ENCODE assay signal across 9 mouse cellular contexts in genomic region chr2:32419359-32419758, GRCm38 (mm10). TPM values are rescaled to one million over a fixed set of nuclear protein-coding genes. Genes with fewer than 3 reads are reported as not detected.
DNase-seq lines count a peak whose midpoint lies in the region; ATAC-seq and TF ChIP-seq lines count a peak whose summit lies in the region.
"Had no signal": no experiment of that assay in that cellular context is flagged by ENCODE, and none has a peak within 500 bp of the region (broad histone marks: within the 10 kb centered on the region; RNA-seq: fewer than 3 reads in every experiment).

No protein-coding gene starts in this region.

- DNase-seq in cerebellum, adult 11 months = peak; percentile 63
- peak; percentile 71 to 80 for DNase-seq in cerebellum, adult 18-20 months
- peak; percentile 71 for DNase-seq in heart, postnatal 4 days
- peak; percentile 62 for DNase-seq in lung, adult 2 months
- no peak for DNase-seq in layer of hippocampus, adult 8-10 months (ENCODE audit: low spot score in 2 of 2)
- DNase-seq in B cell, adult 2 months = no peak

- no peak for TF ChIP-seq POLR2A in lung, adult 2 months (IDR thresholded peaks at IDR 0.05; ENCODE audit: borderline replicate concordance, extremely low read depth, low read depth, low read length)

- H3K4me3 ChIP-seq in lung, adult 2 months (replicated peaks; ENCODE audit: extremely low read depth, low read depth, low read length) = no peak overlapping the region
- H3K4me3 ChIP-seq: limb, embryonic 15.5 days had no signal

- no peak; the same call in 1 of the 2 replicates for ATAC-seq in cerebellum, adult (ENCODE audit: insufficient number of reproducible peaks, low FRiP score, low TSS enrichment)
- ATAC-seq in CD4-positive, CD25-positive, alpha-beta regulatory T cell, adult 4 months = no peak

- 59% methylated on average over 3 of the region's 3 CpGs for WGBS in lung, adult 2 months

- no peak for TF ChIP-seq CTCF in lung, adult 2 months (IDR thresholded peaks at IDR 0.05; ENCODE audit: insufficient read depth, low read length)

- H3K4me1 ChIP-seq in lung, adult 2 months (ENCODE audit: control insufficient read depth, insufficient read depth, low read length) = peaks cover 22% of the 10 kb centered on the region

RNA-seq across cellular contexts. Expression of gene Ptges2, which starts 23.7 kb away (rescaled TPM):
- 10 to 100 TPM; 59.7 to 60.2 TPM for total RNA-seq in heart, postnatal 4 days (2021)
- polyA plus RNA-seq in lung, adult 2 months (2012; rRNA removed) = 14.7 and 23.8 TPM in 2 replicates
- 10 to 100 TPM; 36.5 to 40.0 (median 38.2) TPM for total RNA-seq in layer of hippocampus, adult 8-10 months (2022)
- under 1 TPM; 0.34 to 0.50 TPM for polyA plus RNA-seq in CD4-positive, CD25-positive, alpha-beta regulatory T cell, adult 4 months (2017; shearing (Covaris generic))

RNA-seq across cellular contexts. Expression of gene Naif1, which starts 30.9 kb away (rescaled TPM):
- 1 to 10 TPM; 3.5 to 3.6 TPM for total RNA-seq in heart, postnatal 4 days (2021)
- polyA plus RNA-seq in lung, adult 2 months (2012; rRNA removed) = 5.1 and 5.5 TPM in 2 replicates
- 1 to 10 TPM; 3.2 to 4.7 (median 4.2) TPM for total RNA-seq in layer of hippocampus, adult 8-10 months (2022)
- polyA plus RNA-seq in CD4-positive, CD25-positive, alpha-beta regulatory T cell, adult 4 months (2017; shearing (Covaris generic)) = 1 to 10 TPM; 5.5 to 7.1 TPM

RNA-seq across cellular contexts. Expression of gene Lcn2, which starts 31.3 kb away (rescaled TPM):
- total RNA-seq in heart, postnatal 4 days (2021) = 1 to 10 TPM; 3.1 to 3.4 TPM
- 193 and 242 TPM in 2 replicates for polyA plus RNA-seq in lung, adult 2 months (2012; rRNA removed)
- total RNA-seq in layer of hippocampus, adult 8-10 months (2022) = 1 to 10 TPM in 2 of 4 experiments, under 1 TPM in 1, not detected in 1; 0.35 to 2.8 (median 2.0) TPM
- not detected for polyA plus RNA-seq in CD4-positive, CD25-positive, alpha-beta regulatory T cell, adult 4 months (2017; shearing (Covaris generic))

RNA-seq across cellular contexts. Expression of gene Slc25a25, which starts 31.9 kb away (rescaled TPM):
- 10 to 100 TPM; 16.4 to 22.2 TPM for total RNA-seq in heart, postnatal 4 days (2021)
- 19.9 and 21.9 TPM in 2 replicates for polyA plus RNA-seq in lung, adult 2 months (2012; rRNA removed)
- 10 to 100 TPM; 55.0 to 60.7 (median 55.9) TPM for total RNA-seq in layer of hippocampus, adult 8-10 months (2022)
- 1 to 10 TPM; 4.7 to 6.7 TPM for polyA plus RNA-seq in CD4-positive, CD25-positive, alpha-beta regulatory T cell, adult 4 months (2017; shearing (Covaris generic))

RNA-seq across cellular contexts. Expression of gene 1110008P14Rik, which starts 37.6 kb away (rescaled TPM):
- 10 to 100 TPM; 43.7 to 47.6 TPM for total RNA-seq in heart, postnatal 4 days (2021)
- polyA plus RNA-seq in lung, adult 2 months (2012; rRNA removed) = 170 and 173 TPM in 2 replicates
- 100 to 1,000 TPM; 144 to 174 (median 164) TPM for total RNA-seq in layer of hippocampus, adult 8-10 months (2022)
- 10 to 100 TPM; 46.6 to 52.9 TPM for polyA plus RNA-seq in CD4-positive, CD25-positive, alpha-beta regulatory T cell, adult 4 months (2017; shearing (Covaris generic))

Comparison
In these comparisons a context has a peak if more than half of its experiments do, and no peak if none do; other contexts are left out.
1. DNase-seq: peak in cerebellum, adult 11 months (single experiment), cerebellum, adult 18-20 months (2 of 2), heart, postnatal 4 days (single experiment) and lung, adult 2 months (single experiment); none in layer of hippocampus, adult 8-10 months (0 of 2) and B cell, adult 2 months (0 of 2).